Mouse (Mus musculus) myocyte (in vitro differentiated cells): Measurements from ENCODE around the gene Aars2.

Experiments
- CEBPB ChIP-seq: IDR thresholded peaks from 2 replicates; pipeline ENCODE4 v1.6.1; 2011; ENCODE audit warnings: mild to moderate bottlenecking, moderate library complexity; ENCODE audit not compliant: poor library complexity, insufficient read depth, severe bottlenecking
- E2F4 ChIP-seq: IDR thresholded peaks from one replicate; pipeline ENCODE4 v1.6.1; 2011; ENCODE audit warnings: mild to moderate bottlenecking, control low read depth, moderate library complexity; ENCODE audit not compliant: insufficient read depth
- MYOG ChIP-seq, 3 experiments: IDR thresholded peaks; one replicate each; pipeline ENCODE4 v1.6.1; 2011; ENCODE audit warnings: control low read depth in 2 of 3, low read depth in 2 of 3, mild to moderate bottlenecking in 2 of 3; ENCODE audit not compliant: insufficient read length in 2 of 3, control insufficient read depth in 1 of 3, insufficient read depth in 1 of 3
- POLR2A ChIP-seq: IDR thresholded peaks from one replicate; pipeline ENCODE4 v1.6.1; 2011; ENCODE audit warnings: low read depth, mild to moderate bottlenecking, control low read depth, moderate library complexity; ENCODE audit not compliant: insufficient read length
- POLR2AphosphoS2 ChIP-seq: IDR thresholded peaks from one replicate; pipeline ENCODE4 v1.6.1; 2011; ENCODE audit warnings: low read depth, control low read depth; ENCODE audit not compliant: insufficient read length

GRCm38 (mm10) chr17:45490532-45491154 lies 16.0 kb upstream of the Aars2 start:
- TF ChIP-seq POLR2A (no peak), MYOG (IDR thresholded peaks at IDR 0.05; ENCODE audit: control insufficient read depth in 1 of 3, insufficient read depth in 1 of 3, insufficient read length in 2 of 3, low read depth in 2 of 3) (no peak), POLR2AphosphoS2 (no peak), E2F4 (no peak), CEBPB (no peak)
